In genomic region chrX:53058459-53059280, GRCm38 (mm10) we compare ENCODE assay signal across 8 mouse cellular contexts.
DNase-seq lines count a peak whose midpoint lies in the region; ATAC-seq and TF ChIP-seq lines count a peak whose summit lies in the region.

No protein-coding gene starts in this region.

- H3K36me3 ChIP-seq in kidney, adult 2 months (ENCODE audit: control insufficient read depth, insufficient read depth, low read length), result no peaks in the 10 kb centered on the region
- no peaks in the 10 kb centered on the region for H3K36me3 ChIP-seq in forebrain, embryonic 16.5 days (ENCODE audit: control insufficient read depth, insufficient read depth)
- no peaks in the 10 kb centered on the region for H3K36me3 ChIP-seq in midbrain, postnatal 0 days (ENCODE audit: insufficient read depth, low read length)

- H3K4me3 ChIP-seq in kidney, adult 2 months (ENCODE audit: insufficient read depth, low read depth, low read length), result peak overlapping the region; percentile 12
- peak overlapping the region; percentile 27 for H3K4me3 ChIP-seq in forebrain, embryonic 16.5 days (replicated peaks; ENCODE audit: low read length)
- H3K4me3 ChIP-seq in midbrain, postnatal 0 days (ENCODE audit: low read depth, low read length), result peak overlapping the region; percentile 8

- no peak for TF ChIP-seq CTCF in kidney, adult 2 months (conservative IDR thresholded peaks at IDR 0.05; ENCODE audit: insufficient read depth, insufficient read length, low read depth, low read length)
- no peak for TF ChIP-seq CTCF in midbrain, postnatal 0 days (IDR thresholded peaks at IDR 0.05)

- H3K4me2 ChIP-seq in forebrain, embryonic 16.5 days (ENCODE audit: low read length), result peak overlapping the region; percentile 48
- H3K4me2 ChIP-seq in midbrain, postnatal 0 days (ENCODE audit: low read depth, low read length, poor library complexity, severe bottlenecking), result peak overlapping the region; percentile 37

- no peaks in the 10 kb centered on the region for H3K9me3 ChIP-seq in forebrain, embryonic 16.5 days (ENCODE audit: control insufficient read depth, low read length)
- H3K9me3 ChIP-seq in midbrain, postnatal 0 days (ENCODE audit: low read length), result no peaks in the 10 kb centered on the region

- no peak for ATAC-seq in forebrain, embryonic 16.5 days
- no peak for ATAC-seq in midbrain, postnatal 0 days (ENCODE audit: low FRiP score)
- no peak; the same call in 1 of the 2 replicates for ATAC-seq in monocyte, adult 5-6 weeks (replicated peaks; ENCODE audit: insufficient number of reproducible peaks, low FRiP score, low TSS enrichment, poor library complexity, severe bottlenecking)

- no peak overlapping the region for H3K9ac ChIP-seq in forebrain, embryonic 16.5 days (replicated peaks; ENCODE audit: low read depth, low read length)
- no peak overlapping the region for H3K9ac ChIP-seq in midbrain, postnatal 0 days (replicated peaks; ENCODE audit: low read length, poor library complexity, severe bottlenecking)

- DNase-seq in kidney, adult 2 months, result no peak
- no peak for DNase-seq in kidney, postnatal 25 days
- peak; percentile 42 for DNase-seq in adrenal gland, postnatal 14 days
- DNase-seq in kidney, postnatal 10 days, result peak; percentile 33
- no peak for DNase-seq in midbrain, postnatal 0 days (ENCODE audit: low spot score)
- DNase-seq in urinary bladder, postnatal 10 days (ENCODE audit: low spot score), result no peak

- no peak overlapping the region for H3K27ac ChIP-seq in kidney, adult 2 months (ENCODE audit: insufficient read depth, low read depth, low read length)
- no peak overlapping the region for H3K27ac ChIP-seq in forebrain, embryonic 16.5 days (ENCODE audit: low read length)
- no peak overlapping the region for H3K27ac ChIP-seq in midbrain, postnatal 0 days (ENCODE audit: low read depth, low read length)

- TF ChIP-seq POLR2A in kidney, adult 2 months (IDR thresholded peaks at IDR 0.05; ENCODE audit: low read depth, low read length), result no peak

- no peaks in the 10 kb centered on the region for H3K27me3 ChIP-seq in kidney, adult 2 months (replicated peaks; ENCODE audit: control insufficient read depth, insufficient read depth, low read length)
- no peaks in the 10 kb centered on the region for H3K27me3 ChIP-seq in forebrain, embryonic 16.5 days (replicated peaks; ENCODE audit: control insufficient read depth, insufficient read depth, low read length)
- no peaks in the 10 kb centered on the region for H3K27me3 ChIP-seq in midbrain, postnatal 0 days (ENCODE audit: insufficient read depth, low read length)

- WGBS in kidney, adult 2 months, result 10% methylated on average over 33 of the region's 33 CpGs
- WGBS in forebrain, embryonic 16.5 days, result 18% methylated on average over 33 of the region's 33 CpGs
- 20% methylated on average over 33 of the region's 33 CpGs for WGBS in midbrain, postnatal 0 days

- no peaks in the 10 kb centered on the region for H3K4me1 ChIP-seq in kidney, adult 2 months (ENCODE audit: control insufficient read depth, insufficient read depth, low read length)
- 0 out of 2 replicates have a peak, but pooled peaks cover 2% of the 10 kb centered on the region for H3K4me1 ChIP-seq in forebrain, embryonic 16.5 days (replicated peaks; ENCODE audit: control insufficient read depth, insufficient read depth, low read length)
- no peaks in the 10 kb centered on the region for H3K4me1 ChIP-seq in midbrain, postnatal 0 days (ENCODE audit: insufficient read depth, low read length)

Comparison
In these comparisons a context has a peak if more than half of its experiments do, and no peak if none do; other contexts are left out.
1. DNase-seq: peak in adrenal gland, postnatal 14 days (single experiment) and kidney, postnatal 10 days (single experiment); none in kidney, adult 2 months (single experiment), kidney, postnatal 25 days (0 of 2), midbrain, postnatal 0 days (single experiment) and urinary bladder, postnatal 10 days (single experiment).
2. Peak in every context shown above with its lines, with median percentiles within 50 percentile points of each other: H3K4me3 ChIP-seq.